Mouse (Mus musculus): ENCODE measurements at regions not wholly inside any gene's neighbourhood (a gene's known extent, or its start where the extent isn't known, plus 50 kb on each side); places are given as distances from the start of the nearest gene placed in this dataset.
A peak's percentile ranks its signal among the peaks of the same experiment; 100 is the strongest.

DNA sequence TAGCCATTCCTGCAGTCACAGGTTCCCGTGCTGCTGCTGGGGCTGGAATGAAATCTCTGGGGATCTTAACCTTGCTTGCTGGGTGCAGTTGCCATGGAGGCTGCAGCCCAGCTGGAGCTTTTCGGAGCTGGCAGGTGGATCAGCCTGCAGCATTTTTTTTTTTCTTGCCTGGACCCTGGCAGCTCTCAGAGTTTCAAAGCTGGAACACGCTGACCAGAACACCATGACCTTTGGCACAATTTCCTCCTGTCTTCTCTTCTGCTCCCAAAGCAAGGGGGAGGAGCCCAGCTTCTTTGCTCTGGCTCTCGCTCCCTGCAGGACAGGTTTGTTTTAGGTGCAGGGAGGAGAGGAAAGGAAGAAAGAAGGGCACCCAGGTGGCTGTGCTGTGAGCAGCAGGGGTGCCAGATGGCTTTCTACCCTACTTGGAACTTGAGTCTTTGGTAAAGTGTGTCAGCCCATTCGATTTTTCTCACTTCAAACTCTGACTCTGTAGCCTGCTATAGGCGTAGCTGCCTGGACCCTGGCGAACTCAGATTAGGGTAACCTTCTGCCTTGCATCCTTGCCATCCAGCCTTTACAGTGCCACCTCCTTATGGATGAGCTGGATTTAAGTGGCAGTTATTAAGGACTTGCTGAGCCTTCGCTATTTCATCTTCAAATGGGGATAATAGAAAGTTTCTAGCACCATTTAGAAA is 1372.6 kb upstream of the A1bg start:
- peak; percentile 6 for DNase-seq (ENCODE audit: low spot score)

DNA sequence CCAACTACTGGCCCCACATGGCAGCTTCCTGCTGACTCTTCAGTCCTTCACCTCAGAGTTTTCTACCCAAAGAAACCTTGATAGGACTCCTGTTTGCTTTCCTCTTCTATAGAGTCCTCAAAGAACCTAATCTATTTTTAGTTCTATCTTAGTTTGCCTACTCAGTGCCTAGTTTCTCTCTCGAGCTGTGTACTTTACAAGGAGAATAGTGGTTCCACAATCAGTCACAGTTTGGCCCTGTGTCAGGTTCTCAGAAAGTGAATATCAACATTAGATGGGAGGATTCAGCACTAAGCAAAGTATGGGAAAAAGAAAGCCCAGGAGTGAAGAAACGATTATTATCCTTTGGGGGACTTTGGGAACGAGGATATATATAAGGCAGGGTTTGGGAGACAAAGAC is 1372.0 kb upstream of the A1bg start:
- no peak for DNase-seq (ENCODE audit: low spot score)

DNA sequence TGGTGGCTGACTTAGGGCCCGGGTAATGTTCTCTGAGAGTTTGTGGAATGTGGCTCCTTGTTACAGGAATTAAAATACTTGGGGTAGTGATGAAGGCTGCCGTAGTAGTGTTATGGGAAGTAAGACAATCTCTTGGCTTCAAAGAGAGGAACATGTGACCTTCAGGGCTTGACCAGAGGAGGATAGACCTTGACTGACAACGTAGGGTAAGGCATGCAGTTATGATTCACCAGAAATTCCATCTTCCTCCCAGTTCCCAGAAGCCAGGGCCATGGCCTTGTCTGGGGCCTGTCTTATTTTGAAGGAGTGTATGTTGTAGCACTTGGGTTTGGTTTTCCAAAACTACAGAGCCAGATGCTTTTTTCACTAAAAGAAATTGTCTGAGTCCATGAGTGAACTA is 1370.1 kb upstream of the A1bg start:
- no peak for DNase-seq (ENCODE audit: low spot score)

DNA sequence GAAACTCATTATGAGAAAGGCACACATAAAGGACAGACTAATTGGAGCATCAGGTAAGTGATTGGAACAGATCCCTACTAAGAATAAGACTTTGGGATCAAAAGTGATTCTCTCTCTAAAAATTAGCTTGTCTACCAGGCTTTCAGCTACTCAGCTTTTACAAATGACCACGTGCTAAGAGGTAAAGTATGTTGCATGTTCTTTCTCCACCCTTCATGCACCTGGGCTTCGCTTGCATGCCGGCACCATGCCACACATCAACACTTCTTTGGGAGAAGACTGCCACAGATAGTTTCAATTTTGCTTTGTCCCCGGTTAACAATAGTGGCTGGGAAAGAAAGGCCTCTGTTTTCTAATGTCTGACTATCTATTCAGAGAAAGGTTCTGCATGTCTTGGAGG is 1367.9 kb upstream of the A1bg start:
- DNase-seq (ENCODE audit: low spot score) = no peak

DNA sequence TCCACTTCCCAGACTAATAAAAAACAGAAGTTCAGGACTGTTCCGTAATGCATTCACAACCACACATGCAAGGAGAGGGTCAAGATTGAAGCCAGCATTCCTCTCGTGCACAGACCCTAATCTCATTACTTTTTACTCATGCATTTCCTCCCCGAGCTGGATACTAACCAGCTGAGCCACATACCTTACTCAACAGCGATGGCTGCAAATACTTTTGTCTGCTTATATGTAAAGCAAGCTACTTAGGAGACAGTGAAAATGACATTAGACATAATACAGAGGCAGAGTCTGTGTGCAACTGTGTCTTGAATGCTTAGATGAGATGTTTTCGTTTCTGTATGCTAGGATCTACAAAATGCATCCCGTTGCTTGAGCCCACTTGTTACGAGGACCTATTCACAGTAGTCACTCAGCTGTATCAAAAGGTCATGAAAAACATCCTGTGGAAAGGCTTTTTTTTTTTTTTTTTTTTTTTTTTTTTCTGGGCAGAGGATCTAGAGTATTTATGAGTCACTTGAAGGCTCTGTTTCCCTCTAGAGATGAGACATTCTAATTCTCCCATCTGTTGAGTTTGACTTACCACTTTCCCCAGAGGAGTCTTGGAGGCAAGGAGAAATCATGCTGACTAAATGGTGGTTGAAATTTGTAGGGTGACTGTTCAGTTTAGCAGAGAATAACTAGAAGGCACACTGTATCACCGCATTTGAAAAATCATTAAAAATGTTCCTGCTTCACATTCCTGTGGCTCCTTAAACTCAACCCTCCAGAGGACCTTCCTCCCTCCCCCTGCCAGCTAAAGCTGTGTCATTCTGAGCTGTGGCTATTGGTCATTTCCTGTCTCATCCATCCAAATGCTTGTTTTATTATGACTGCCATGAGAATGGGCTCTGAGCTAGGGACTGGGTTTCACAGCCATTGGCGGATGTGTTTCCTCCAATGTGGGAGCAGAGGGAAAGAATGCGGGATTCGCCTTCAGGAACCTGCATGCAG is 1364.1 kb upstream of the A1bg start:
- DNase-seq (ENCODE audit: low spot score) = no peak

DNA sequence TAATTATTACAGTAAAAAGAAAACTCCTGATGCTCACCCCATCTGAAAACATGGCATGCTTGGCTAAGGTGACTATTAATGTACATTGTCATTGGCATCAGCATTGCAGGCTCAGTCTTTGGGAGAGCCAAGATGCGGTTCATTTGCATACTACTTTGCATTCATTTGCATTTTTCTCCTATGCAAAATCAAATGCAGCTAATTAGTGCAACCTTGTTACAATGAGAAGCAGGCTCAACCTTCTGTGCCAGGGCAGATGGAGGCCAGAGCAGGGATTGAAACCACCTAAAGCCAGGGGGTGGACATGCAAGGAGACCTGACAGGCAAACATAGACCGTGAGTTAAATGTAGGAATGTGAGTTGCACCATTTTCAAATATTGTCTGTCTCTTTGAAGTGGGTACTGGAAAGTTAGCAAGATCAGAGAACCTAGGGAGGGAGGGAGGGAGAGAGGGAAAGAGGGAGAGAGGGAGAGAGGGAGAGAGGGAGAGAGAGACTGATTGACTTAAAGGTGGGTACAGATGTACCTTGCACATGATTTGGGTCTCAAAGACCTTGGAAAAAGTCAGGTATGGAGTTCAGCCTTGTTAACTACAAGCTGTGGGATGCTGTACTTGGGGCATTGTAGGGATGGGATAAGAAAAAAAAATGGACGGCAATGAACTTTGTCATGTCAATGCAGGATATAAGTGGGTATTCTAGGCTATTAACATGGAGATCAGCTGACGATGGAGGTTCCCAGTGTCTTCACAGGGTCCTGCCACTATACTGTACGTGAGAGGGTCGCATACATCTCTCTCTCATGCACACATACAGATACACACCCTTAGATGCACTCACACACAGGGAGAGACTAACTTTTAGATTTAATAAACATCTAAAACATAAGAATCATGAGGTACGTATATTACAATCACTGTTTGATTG is 1362.1 kb upstream of the A1bg start:
- DNase-seq (ENCODE audit: low spot score) = no peak

DNA sequence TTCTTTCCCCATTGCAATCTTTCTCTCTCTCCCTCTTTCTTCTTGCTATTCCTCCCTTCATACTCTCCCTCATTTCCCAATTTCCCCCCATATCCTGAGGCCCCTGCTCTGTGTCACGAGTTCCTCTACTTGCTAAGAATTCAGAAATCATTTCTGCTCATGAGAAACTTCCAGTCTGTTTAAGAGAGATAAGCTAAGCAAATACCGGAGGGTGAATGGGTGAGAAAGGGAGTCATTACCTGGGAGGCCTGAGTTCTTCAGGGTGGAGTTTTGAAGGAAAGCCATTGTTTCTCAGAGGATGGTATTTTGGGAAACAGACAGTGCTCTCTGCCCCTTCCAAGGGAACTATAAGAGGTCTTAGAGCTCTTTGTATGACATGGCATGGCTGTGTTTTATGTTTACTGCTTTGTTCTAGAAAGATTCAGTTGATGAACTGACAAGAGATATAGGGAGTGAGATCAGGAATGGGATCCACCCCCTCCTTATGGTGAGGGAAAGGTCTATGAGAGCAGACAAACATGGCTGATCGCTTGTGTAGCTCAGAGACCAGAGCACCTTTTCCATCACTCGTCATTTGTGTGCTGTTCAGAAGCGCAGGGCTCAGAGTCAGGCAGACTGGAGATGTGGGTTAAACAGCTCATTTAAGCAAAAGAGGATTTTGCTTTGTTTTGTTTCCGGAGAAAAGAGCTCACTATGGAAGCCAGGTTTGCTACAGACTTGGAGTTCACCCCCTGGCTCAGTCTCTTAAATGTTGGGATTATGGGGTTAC is 1361.0 kb upstream of the A1bg start:
- no peak for DNase-seq (ENCODE audit: low spot score)

DNA sequence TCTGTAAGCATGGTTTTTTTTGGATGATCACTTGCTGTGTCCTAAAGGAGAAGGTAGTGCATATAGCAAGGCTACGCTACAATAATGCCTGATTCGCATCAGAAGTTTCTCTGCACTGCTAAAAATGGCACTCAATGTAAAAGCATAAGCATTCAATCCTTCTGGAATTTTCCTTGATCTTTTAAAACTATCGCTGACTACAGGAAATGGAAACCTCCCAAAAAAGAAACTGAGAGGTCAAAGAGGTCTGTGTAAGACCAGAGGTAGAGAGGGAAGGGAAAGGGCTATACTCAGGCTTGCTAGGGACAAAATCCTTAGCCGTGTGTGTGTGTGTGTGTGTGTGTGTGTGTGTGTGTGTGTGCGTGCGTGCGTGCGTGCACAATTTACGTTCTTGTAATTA is 1359.8 kb upstream of the A1bg start:
- no peak for DNase-seq (ENCODE audit: low spot score)

DNA sequence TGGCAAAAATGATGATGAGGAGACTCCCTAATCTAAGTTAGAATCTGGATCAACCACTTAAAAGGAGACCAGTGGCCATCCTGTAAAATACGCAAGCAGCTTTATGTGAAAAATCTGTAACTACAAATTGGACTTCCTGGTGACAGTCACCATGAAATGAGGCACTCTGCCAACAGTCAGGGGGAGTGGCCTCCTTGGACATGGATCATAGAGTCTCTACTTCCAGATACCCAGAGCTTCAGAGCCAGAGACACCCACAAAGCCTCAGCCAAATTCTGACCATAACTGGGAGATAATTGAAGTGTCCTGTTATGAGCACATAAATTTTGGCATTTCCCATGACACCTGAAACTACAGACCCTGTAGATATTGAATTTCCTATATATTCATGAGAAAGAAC is 1359.3 kb upstream of the A1bg start:
- no peak for DNase-seq (ENCODE audit: low spot score)

DNA sequence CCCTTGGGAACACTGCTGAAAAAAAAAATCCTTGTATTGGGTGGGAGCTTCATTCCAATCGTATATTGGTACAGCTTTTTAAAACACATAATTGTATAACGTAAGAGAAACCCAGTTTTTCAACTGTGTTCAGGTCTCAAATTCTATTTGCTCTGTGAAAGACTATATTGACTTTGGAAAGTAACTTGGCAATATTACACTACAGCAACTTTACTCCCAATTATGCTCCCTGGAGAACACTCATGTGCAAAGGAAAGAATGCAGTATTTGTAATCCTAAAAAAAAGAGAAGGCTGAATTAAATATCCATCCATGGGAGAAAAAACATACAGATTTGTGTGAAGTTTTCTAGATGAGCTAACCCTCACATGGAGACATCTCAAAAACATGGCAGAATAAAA is 1356.7 kb upstream of the A1bg start:
- DNase-seq (ENCODE audit: low spot score) = no peak

DNA sequence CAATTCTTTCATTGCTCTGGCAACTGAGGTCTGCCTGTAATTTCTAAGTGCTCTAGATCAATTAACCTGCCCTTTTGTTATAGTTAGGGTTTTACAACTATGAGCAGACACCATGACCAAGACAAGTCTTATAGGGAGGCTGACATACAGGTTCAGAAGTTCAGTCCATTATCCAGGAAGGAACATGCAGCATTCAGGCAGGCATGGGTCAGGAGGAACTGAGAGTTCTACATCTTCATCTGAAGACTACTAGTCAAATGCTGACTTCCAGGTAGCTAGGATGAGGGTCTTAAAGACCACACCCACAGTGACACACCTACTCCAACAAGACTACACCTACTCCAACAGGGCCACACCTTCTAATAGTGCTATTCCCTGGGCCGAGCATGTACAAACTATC is 1352.0 kb upstream of the A1bg start:
- no peak for DNase-seq (ENCODE audit: low spot score)

DNA sequence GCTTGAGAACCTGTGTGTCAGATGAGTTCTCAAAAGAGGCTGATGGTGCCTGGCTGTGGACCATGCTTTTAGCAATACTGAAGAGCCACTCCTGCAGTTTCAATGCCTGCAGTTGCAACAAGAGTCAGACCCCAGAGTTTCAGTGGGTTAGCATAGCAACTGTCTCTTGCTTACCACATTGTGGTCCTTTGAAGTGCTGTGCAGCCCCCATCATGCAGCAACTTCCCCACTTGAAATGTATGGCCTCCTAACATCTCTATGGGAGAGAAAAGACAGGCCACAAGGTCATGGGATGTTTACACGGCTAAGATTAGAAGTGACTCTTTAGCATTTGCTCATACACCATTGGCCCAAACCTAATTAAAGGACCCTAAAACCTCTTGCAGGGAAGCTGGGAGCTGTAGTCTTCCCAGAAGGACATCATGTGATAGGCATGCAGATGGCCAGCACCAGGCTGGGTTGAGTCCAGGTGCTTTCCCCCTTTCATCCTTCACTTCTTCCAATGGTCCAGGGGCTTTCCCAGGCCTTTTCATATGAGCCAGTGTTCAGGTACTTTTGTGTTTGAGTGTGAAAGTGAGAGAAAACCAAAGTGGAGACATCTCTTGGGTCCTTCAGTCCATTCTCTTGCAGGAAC is 1351.2 kb upstream of the A1bg start:
- no peak for DNase-seq (ENCODE audit: low spot score)

DNA sequence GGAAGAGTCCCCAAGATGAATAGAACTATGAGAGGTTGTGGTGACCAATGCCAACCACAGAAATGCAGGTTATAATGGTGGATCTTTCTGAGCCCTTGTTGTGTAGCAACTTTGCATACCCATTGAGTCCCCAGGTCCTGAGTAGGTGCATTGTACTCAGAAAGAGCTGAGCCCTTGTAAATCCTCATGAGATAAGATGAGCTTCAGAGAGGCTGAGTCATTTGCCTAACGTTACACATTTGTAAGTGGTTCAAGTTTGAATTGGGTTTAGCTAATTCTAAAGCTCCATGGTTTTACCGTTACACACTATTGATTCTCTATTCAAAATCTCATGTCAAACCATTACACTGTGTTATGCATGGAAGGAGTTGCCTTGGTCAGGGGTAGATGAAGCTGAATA is 1349.9 kb upstream of the A1bg start:
- no peak for DNase-seq (ENCODE audit: low spot score)

DNA sequence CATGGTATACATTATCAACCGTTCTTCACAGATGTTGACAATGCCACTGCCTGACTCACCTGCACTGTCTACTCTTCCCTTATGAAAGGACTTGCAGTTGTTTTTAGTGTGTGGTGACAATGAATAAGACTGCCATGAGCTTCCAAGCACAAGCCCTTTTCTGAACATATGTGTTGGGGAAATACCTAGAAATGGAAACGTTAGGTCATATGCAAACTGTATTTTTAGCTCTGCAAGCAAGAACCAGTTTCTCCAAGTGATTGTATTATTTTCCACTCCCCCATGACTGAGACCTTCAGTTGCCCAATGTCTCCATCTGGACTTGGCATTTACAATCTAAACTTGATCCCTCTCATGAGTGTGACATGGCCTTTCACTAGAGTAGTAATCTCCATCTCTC is 1348.6 kb upstream of the A1bg start:
- DNase-seq (ENCODE audit: low spot score) = no peak

DNA sequence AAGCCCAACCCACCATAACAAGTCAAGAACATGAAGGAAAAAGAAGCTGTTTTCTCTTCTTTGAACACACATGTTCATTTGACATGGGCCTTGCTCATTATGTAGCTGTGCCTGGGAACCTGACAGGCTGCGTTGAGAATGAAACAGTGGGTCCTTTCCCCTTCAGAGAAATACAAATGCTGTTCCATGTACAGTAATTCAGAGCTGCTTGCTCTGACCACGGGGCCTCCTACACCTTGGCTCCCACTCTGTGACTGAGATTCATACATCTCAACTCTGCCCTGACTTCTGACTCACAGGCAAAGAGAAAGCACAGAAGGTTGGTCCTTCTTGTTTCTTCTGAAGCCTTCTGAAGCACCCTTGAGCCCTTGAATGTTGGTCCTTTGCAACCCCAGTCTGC is 1345.4 kb upstream of the A1bg start:
- no peak for DNase-seq (ENCODE audit: low spot score)

DNA sequence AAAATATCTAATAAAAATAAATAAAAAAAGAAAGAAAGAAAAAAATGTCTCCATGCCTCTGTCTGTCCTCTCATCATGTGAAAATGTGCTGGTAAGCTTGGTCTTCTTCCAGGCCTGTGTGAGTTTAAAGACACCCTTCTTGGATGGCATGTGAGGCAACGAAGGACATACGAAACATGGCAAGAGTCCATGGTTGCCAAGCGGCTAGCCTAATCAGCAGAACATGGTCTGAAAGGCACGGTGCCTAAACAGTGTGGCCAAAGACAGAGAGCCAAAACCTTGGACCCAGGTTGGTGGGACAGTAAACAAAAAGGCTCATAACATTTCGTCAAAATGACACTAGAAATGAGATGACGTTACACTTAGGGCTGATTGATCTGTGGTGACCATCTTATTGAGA is 1344.7 kb upstream of the A1bg start:
- DNase-seq (ENCODE audit: low spot score) = no peak

DNA sequence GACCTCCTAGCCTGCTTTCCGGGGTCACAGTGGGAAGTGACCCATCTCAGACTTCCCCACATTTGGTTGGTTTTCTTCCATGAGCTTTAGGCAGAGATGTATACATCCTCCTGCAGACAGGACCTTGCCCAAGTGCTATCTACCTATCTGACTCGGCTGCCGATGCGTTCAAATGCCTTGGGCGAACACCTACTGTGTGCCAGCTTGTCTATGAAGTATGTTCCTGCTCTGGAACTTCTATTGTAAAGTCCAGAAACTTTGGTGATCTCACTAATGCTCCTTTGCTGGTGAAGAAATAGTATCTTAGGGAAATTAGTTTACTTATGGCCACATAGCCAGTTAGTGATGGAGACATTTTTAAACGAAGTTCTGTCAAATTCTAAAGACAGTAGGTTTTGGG is 1343.2 kb upstream of the A1bg start:
- DNase-seq (ENCODE audit: low spot score) = no peak

DNA sequence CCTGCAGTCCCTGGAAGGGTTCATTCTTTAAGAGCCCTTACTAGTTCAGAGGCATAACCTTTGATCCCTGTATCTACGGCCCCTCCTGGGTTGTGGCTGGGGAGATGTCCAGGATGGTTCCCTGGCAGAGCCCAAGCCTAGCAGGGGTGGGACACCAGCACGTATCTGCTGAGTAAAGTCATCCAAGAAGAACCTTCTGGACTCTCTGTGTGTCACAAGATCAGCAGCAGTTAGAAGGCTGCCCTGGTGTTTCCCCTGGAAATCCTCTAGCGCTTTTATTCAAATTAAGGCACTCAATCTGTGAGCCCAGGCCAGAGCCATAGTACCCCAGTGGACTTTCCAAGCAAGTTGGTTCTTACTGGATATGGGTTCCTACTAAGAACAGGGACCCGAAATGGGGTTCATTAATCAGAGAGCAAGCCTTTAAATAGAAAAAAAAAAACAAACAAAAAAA is 1342.7 kb upstream of the A1bg start:
- no peak for DNase-seq (ENCODE audit: low spot score)

DNA sequence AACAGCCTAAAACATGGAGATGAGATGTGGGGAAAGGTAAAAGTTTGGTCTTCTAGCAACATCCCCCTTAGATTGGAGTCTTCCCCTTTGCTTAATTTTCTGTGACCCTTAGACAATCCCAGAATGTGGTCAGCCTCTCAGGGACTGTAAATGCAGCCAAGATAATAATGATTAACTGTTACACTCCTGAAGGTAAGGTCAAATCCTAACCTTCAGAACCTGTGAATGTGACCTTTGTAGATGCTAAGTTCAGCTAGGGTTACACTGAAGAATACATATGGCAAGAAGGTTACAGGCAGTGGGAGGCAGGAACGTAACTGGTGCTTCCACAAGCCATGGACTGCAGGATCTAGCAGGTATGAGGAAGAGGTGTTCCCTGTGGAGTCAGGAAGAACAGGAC is 1342.2 kb upstream of the A1bg start:
- no peak for DNase-seq (ENCODE audit: low spot score)

DNA sequence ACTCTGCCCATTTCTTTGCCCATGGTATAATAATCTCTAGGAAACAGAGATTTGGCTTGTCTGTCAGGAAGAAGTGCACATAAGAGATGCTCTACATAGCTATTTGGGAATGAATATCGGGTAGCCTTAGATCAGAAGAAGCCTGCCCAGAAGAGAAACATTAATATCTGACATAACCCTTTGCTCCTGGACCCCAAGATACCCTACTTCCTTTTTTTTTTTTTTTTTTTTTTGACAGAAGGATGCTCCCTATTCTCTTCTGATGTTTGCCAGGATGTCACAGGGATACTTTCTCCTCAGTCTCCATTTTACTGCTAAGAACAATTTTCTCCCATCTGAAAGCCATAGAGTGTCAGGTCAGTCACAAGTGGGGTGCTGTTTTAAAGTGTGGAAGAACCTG is 1341.4 kb upstream of the A1bg start:
- DNase-seq (ENCODE audit: low spot score) = no peak

Measured in thymus, postnatal 0 days (tissue).